Mouse (Mus musculus) ES-Bruce4 (cell line): ENCODE measurements around the gene Hcn2.

Experiments used
- CTCF ChIP-seq: IDR thresholded peaks from one replicate; pipeline ENCODE4 v1.8.1; 2011; ENCODE audit warnings: low read depth, low read length
- POLR2A ChIP-seq: IDR thresholded peaks from one replicate; pipeline ENCODE4 v1.8.1; 2011; ENCODE audit warnings: low read length; ENCODE audit not compliant: insufficient read depth

DNA sequence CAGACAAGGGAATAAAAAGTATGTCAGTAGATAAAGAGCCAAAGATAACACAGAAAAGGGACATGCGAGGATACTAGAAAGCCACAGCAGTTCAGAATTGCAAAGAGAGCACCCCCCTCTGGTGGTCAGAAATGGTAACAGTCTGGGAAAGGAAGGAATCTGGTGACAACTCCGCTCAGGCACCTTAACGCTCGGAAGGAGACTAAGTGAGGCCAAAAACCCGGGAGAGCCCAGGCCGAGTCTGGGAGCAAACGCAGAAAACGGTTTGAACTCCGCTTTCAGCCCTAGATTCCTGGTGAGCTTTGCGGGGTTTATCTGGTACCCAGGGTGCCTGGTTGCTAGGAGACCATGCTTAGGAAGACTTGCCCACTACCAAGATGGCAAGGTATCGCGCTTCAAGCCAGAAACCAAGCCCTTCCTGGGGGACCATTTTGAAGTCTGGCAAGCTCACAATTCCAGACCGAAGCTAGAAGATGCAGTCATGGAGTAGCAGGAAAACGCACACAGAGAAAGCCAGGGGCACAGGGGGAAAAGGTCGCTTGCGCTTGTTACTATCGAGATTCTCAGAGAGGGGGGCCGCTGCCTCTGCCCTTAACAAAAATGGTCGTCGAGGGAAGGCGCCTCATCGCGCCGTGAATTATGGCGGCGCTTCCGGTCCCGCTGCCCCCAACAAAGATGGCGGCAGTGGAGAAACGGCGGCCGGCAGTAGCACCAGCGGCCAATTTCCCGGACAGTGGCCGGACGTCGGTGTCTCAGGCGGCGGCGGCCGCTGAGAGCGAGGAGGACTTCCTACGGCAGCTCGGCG is 47.5 kb upstream of the Hcn2 start, which contains the start of gene Tpgs1:
- TF ChIP-seq CTCF: peak; percentile 35
- TF ChIP-seq POLR2A: no peak
